Mouse (Mus musculus) forebrain, postnatal 0 days (tissue): ENCODE data around the gene Cpxm2. TPM values are rescaled to one million over a fixed set of nuclear protein-coding genes. Genes with fewer than 3 reads are reported as not detected.

Experiments used
- ATAC-seq: fragments of 200-750 bp; cut with Nextera tagmentation; 2 replicates; pipeline ENCODE4 v1.8.0; 2017; ENCODE audit warnings: mild to moderate bottlenecking, moderate library complexity
- DNase-seq: peaks from one replicate; pipeline ENCODE4 v3.0.0-alpha.2; 2015
- H3K27ac ChIP-seq: fragments of 300-500 bp; sonication (generic); 2 replicates; pipeline ENCODE4 v1.5.1; 2014; ENCODE audit warnings: low read depth, mild to moderate bottlenecking, antibody characterized with exemption, low read length, moderate library complexity, mixed read lengths
- H3K27me3 ChIP-seq: fragments of 300-500 bp; sonication (generic); 2 replicates; pipeline ENCODE4 v1.6.1; 2014; ENCODE audit warnings: mild to moderate bottlenecking, low read length, mixed read lengths; ENCODE audit not compliant: insufficient read depth
- H3K36me3 ChIP-seq: fragments of 300-500 bp; sonication (generic); 2 replicates; pipeline ENCODE4 v1.6.1; 2014; ENCODE audit warnings: mild to moderate bottlenecking, moderate library complexity; ENCODE audit not compliant: insufficient read depth
- H3K4me1 ChIP-seq: fragments of 300-500 bp; sonication (generic); 2 replicates; pipeline ENCODE4 v1.6.1; 2014; ENCODE audit warnings: antibody characterized with exemption; ENCODE audit not compliant: insufficient read depth
- H3K4me2 ChIP-seq: fragments of 300-500 bp; sonication (generic); 2 replicates; pipeline ENCODE4 v1.6.1; 2014; ENCODE audit warnings: low read depth, mild to moderate bottlenecking, moderate library complexity
- H3K4me3 ChIP-seq: fragments of 300-500 bp; sonication (generic); 2 replicates; pipeline ENCODE4 v1.5.1; 2014; ENCODE audit warnings: low read depth, low read length, mixed read lengths
- H3K9ac ChIP-seq: fragments of 300-500 bp; sonication (generic); 2 replicates; pipeline ENCODE4 v1.6.1; 2014; ENCODE audit warnings: mild to moderate bottlenecking
- H3K9me3 ChIP-seq: fragments of 300-500 bp; sonication (generic); 2 replicates; pipeline ENCODE4 v1.6.1; 2016; ENCODE audit warnings: low read length
- CTCF ChIP-seq: sonication (generic); IDR thresholded peaks from 2 replicates; pipeline ENCODE4 v1.5.1; 2016; ENCODE audit warnings: antibody characterized with exemption, control low read depth, low read depth
- WGBS: fragments of 180-500 bp; shearing (Covaris S2); extraction: QIAGEN DNeasy Blood & Tissue Kit; methylation state at CpG from one replicate; pipeline ENCODE4 v1.1.7; 2014; 5-methylcytosine and 5-hydroxymethylcytosine counted together
- polyA plus RNA-seq: library from polyadenylated mRNA; unstranded; fragments of >200 nt; fragmentation: Nextera tagmentation; extraction: Ambion mirVana; gene quantifications from 2 replicates; pipeline ENCODE4 v1.2.1, GENCODE M21; 2015
- total RNA-seq: library from RNA; depleted of rRNA; stranded (reverse); fragments of >200 nt; gene quantifications from 2 replicates; pipeline ENCODE4 v1.2.3, GENCODE M21; 2014

Gene Cpxm2
- total and polyA plus RNA-seq, 2 experiments from 2014 or later: 2.2 to 3.1 TPM

DNA sequence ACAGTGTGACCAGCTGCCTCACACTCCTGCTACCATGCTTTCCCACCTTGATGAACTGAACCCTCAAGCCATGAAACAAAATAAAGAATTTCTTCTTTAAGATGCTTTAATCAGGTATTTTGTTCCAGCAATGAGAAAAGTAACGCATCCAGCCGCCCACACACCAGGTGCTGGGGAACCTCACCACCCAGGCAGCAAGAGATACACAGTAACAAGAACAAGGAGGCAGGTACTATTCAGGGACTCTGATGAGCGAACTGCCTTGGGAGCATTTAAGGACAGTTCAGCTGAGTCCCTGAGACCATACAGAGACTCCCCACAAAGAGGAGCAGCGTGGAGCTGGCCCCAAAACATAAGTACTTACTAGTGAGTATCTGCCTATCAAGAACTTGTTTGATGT is 47.6 kb downstream of the Cpxm2 start:
- Histone ChIP-seq H3K4me1 (no peaks in the 10 kb centered on the region), H3K9ac (no peak overlapping the region), H3K9me3 (no peaks in the 10 kb centered on the region), H3K27ac (no peak overlapping the region), H3K27me3 (no peaks in the 10 kb centered on the region), H3K4me2 (no peak overlapping the region), H3K4me3 (no peak overlapping the region), H3K36me3 (no peaks in the 10 kb centered on the region)
- WGBS: 81% methylated on average over 4 of the region's 4 CpGs
- ATAC-seq: no peak
- no peak for DNase-seq
- no peak for TF ChIP-seq CTCF

- Histone ChIP-seq H3K9ac (no peak overlapping the region), H3K4me2 (no peak overlapping the region), H3K27me3 (no peaks in the 10 kb centered on the region), H3K9me3 (no peaks in the 10 kb centered on the region), H3K4me3 (no peak overlapping the region), H3K36me3 (no peaks in the 10 kb centered on the region), H3K4me1 (no peaks in the 10 kb centered on the region), H3K27ac (no peak overlapping the region)
- no peak for DNase-seq
- TF ChIP-seq CTCF: no peak
- no peak for ATAC-seq
- 83% methylated on average over 4 of the region's 4 CpGs for whole genome bisulfite sequencing
These were observed 49.2 kb downstream of the Cpxm2 start for GRCm38 (mm10) chr7:132105326-132105725.

DNA sequence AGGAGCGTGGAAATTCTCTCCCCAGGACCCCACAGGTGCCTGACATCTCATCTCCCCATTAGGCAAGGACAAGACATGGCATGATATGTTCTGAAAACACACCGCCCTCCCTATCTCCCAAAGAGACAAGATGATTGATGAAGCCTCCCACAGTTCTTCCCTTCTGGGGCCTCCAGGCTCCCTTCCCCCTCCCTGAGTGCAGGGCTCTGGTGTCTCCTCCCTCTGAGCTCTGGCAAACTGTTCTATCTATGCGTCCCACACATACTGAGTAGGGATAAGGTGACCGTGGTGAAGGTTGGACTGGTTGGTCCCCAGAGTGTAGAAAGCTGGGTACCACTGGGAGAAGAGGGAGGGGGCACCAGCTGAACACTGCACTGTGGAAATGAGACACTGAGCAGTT is 56.1 kb downstream of the Cpxm2 start:
- H3K9me3 ChIP-seq: no peaks in the 10 kb centered on the region
- H3K4me1 ChIP-seq: no peaks in the 10 kb centered on the region
- H3K27me3 ChIP-seq: no peaks in the 10 kb centered on the region; the same call in 1 of the 2 replicates
- no peak for ATAC-seq
- TF ChIP-seq CTCF: no peak
- H3K9ac ChIP-seq: no peak overlapping the region
- H3K4me3 ChIP-seq: no peak overlapping the region
- no peak overlapping the region for H3K27ac ChIP-seq
- no peak overlapping the region for H3K4me2 ChIP-seq
- WGBS: 79% methylated on average over 4 of the region's 4 CpGs
- DNase-seq: no peak
- H3K36me3 ChIP-seq: no peaks in the 10 kb centered on the region

- no peaks in the 10 kb centered on the region for H3K9me3 ChIP-seq
- no peak overlapping the region for H3K4me2 ChIP-seq
- no peak overlapping the region for H3K9ac ChIP-seq
- no peak overlapping the region for H3K4me3 ChIP-seq
- no peaks in the 10 kb centered on the region; the same call in 1 of the 2 replicates for H3K27me3 ChIP-seq
- 81% methylated on average over 7 of the region's 7 CpGs for WGBS
- H3K36me3 ChIP-seq: no peaks in the 10 kb centered on the region
- no peak for TF ChIP-seq CTCF
- no peak overlapping the region for H3K27ac ChIP-seq
- no peak for DNase-seq
- H3K4me1 ChIP-seq: no peaks in the 10 kb centered on the region
- ATAC-seq: no peak
These were observed 59.9 kb downstream of the Cpxm2 start for GRCm38 (mm10) chr7:132094666-132095065.

DNA sequence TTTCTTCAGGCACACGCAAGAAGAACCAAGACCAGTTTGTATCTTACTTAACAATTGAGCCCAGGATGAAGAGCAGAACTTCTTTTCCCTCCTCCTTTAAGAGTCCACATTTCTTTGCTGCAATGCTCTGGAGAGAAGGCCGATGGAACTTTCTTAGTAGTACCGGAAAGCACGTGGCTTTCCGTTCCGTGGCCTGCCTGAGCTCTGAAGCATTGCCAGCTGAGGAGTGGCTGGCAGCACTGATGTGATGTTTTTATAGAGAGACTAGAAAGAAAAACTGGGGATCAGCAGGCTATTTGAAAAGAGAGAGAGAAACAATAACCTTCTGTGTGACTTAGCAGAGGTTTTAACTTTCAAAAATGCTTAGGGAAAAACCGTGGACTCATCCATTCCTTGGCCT is 63.0 kb downstream of the Cpxm2 start:
- WGBS: 81% methylated on average over 7 of the region's 7 CpGs
- no peak overlapping the region for H3K4me2 ChIP-seq
- no peaks in the 10 kb centered on the region for H3K27me3 ChIP-seq
- no peaks in the 10 kb centered on the region for H3K36me3 ChIP-seq
- ATAC-seq: no peak
- no peak overlapping the region for H3K4me3 ChIP-seq
- no peaks in the 10 kb centered on the region for H3K4me1 ChIP-seq
- TF ChIP-seq CTCF: no peak
- H3K27ac ChIP-seq: no peak overlapping the region
- no peak overlapping the region for H3K9ac ChIP-seq
- no peaks in the 10 kb centered on the region for H3K9me3 ChIP-seq
- no peak for DNase-seq

DNA sequence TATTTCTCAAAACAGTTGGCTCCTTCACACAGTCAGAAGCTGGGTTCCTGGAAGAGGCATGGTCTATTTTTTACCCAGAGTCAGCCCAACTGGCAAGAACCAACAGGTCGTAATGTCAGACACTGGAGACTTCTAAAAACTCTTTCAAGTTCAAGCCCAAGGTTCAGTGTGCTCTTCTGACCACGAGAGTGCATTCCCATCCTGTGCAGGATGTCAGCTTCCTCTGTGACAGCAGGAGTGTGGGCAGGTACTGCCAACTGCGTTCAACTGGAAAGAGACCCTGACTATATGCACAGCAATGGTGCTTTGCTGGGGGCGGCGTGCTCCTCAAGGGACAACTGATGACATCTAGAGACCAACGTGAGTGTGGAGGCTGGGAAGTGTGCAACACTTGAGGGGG is 65.9 kb downstream of the Cpxm2 start:
- no peaks in the 10 kb centered on the region for H3K9me3 ChIP-seq
- H3K4me1 ChIP-seq: no peaks in the 10 kb centered on the region
- H3K36me3 ChIP-seq: no peaks in the 10 kb centered on the region
- H3K4me3 ChIP-seq: no peak overlapping the region
- H3K27ac ChIP-seq: no peak overlapping the region
- H3K4me2 ChIP-seq: no peak overlapping the region
- DNase-seq: no peak
- H3K9ac ChIP-seq: no peak overlapping the region
- 79% methylated on average over 6 of the region's 6 CpGs for WGBS
- ATAC-seq: no peak
- H3K27me3 ChIP-seq: no peaks in the 10 kb centered on the region
- TF ChIP-seq CTCF: no peak

- Histone ChIP-seq H3K4me3 (no peak overlapping the region), H3K9me3 (no peaks in the 10 kb centered on the region), H3K9ac (no peak overlapping the region), H3K27me3 (no peaks in the 10 kb centered on the region), H3K4me1 (no peaks in the 10 kb centered on the region), H3K36me3 (no peaks in the 10 kb centered on the region), H3K27ac (no peak overlapping the region), H3K4me2 (no peak overlapping the region)
- DNase-seq: no peak
- TF ChIP-seq CTCF: no peak
- no peak for ATAC-seq
- WGBS: 67% methylated on average over 4 of the region's 4 CpGs
These were observed 66.4 kb downstream of the Cpxm2 start for GRCm38 (mm10) chr7:132088181-132088580.

GRCm38 (mm10) chr7:132075825-132076224 is 78.7 kb downstream of the Cpxm2 start:
- Histone ChIP-seq H3K9me3 (no peaks in the 10 kb centered on the region), H3K36me3 (no peaks in the 10 kb centered on the region), H3K4me2 (no peak overlapping the region), H3K27ac (no peak overlapping the region), H3K27me3 (no peaks in the 10 kb centered on the region), H3K4me1 (0 out of 2 replicates have a peak, but pooled peaks cover 5% of the 10 kb centered on the region), H3K4me3 (no peak overlapping the region), H3K9ac (no peak overlapping the region)
- DNase-seq: no peak
- no peak for ATAC-seq
- TF ChIP-seq CTCF: no peak
- WGBS: 67% methylated on average over 1 of the region's 1 CpGs
